Mouse (Mus musculus): ENCODE results near the gene Atg16l2.

DNA sequence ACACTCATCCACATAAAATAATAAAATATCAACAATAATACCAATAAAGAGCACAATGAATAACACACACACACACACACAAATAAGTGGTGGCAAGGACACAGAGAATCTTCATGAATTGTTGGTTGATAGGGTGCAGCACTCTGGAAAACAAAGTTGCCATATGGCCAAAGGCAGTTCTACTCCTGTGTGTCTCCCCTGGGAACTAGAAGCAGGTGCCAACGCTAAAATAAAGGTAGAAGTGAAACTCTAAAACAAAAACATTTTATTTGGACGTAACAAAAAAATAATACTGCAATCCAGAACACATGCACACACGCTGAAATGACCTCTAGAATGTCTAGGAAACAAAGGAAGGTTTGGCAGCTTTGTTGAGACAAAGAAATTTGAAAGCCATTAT is 69.3 kb downstream of the Atg16l2 start:
- no peak for TF ChIP-seq TAL1 (IDR thresholded peaks at IDR 0.05; ENCODE audit: low read length)
- no peak for TF ChIP-seq GATA1 (IDR thresholded peaks at IDR 0.05; ENCODE audit: low read length)
